10 mouse cellular contexts compared by ENCODE assay signal in genomic region chr1:153501644-153502321, GRCm38 (mm10). TPM values are rescaled to one million over a fixed set of nuclear protein-coding genes. Genes with fewer than 3 reads are reported as not detected.
DNase-seq lines count a peak whose midpoint lies in the region; ATAC-seq and TF ChIP-seq lines count a peak whose summit lies in the region.
"Had no signal": no experiment of that assay in that cellular context is flagged by ENCODE, and none has a peak within 500 bp of the region (broad histone marks: within the 10 kb centered on the region; RNA-seq: fewer than 3 reads in every experiment).

No protein-coding gene starts in this region.

- no peaks in the 10 kb centered on the region for H3K36me3 ChIP-seq in liver, embryonic 14.5 days (replicated peaks; ENCODE audit: control insufficient read depth, insufficient read depth, low read depth)
- H3K36me3 ChIP-seq in liver, embryonic 12.5 days, result no peaks in the 10 kb centered on the region

- H3K27me3 ChIP-seq in liver, embryonic 14.5 days (ENCODE audit: control insufficient read depth, insufficient read depth, low read length), result no peaks in the 10 kb centered on the region
- no peaks in the 10 kb centered on the region for H3K27me3 ChIP-seq in liver, embryonic 12.5 days (replicated peaks)
- H3K27me3 ChIP-seq: heart, embryonic 13.5 days had no signal

- no peak overlapping the region for H3K27ac ChIP-seq in liver, embryonic 14.5 days
- H3K27ac ChIP-seq in liver, embryonic 12.5 days, result no peak overlapping the region
- H3K27ac ChIP-seq in bone marrow, adult 2 months (ENCODE audit: control insufficient read depth, insufficient read depth, low read depth, low read length, poor library complexity), result peak overlapping the region; percentile 42; the same call in 1 of the 2 replicates
- H3K27ac ChIP-seq: heart, embryonic 13.5 days had no signal

- peak; percentile 35; the same call in 1 of the 2 replicates for ATAC-seq in liver, embryonic 14.5 days (ENCODE audit: insufficient read depth)
- ATAC-seq in liver, embryonic 12.5 days, result no peak
- ATAC-seq in megakaryocyte progenitor cell, adult 5-6 weeks (replicated peaks; ENCODE audit: poor library complexity), result peak; percentile 50
- ATAC-seq in erythroblast, adult 5-6 weeks (replicated peaks; ENCODE audit: low FRiP score, poor library complexity, severe bottlenecking), result no peak
- ATAC-seq: midbrain, embryonic 16.5 days had no signal

- H3K9me3 ChIP-seq in liver, embryonic 14.5 days (ENCODE audit: control insufficient read depth, low read length), result no peaks in the 10 kb centered on the region
- H3K9me3 ChIP-seq in liver, embryonic 12.5 days (replicated peaks), result no peaks in the 10 kb centered on the region
- H3K9me3 ChIP-seq: heart, embryonic 13.5 days had no signal

- H3K9ac ChIP-seq in liver, embryonic 14.5 days (replicated peaks), result no peak overlapping the region
- H3K9ac ChIP-seq in liver, embryonic 12.5 days, result no peak overlapping the region
- H3K9ac ChIP-seq: heart, embryonic 13.5 days had no signal

- no peak for TF ChIP-seq EP300 in liver, embryonic 14.5 days (IDR thresholded peaks at IDR 0.05; ENCODE audit: low read depth)

- WGBS in liver, embryonic 14.5 days (ENCODE audit: insufficient replicate concordance), result 30% methylated on average over 5 of the region's 5 CpGs
- 44% methylated on average over 5 of the region's 5 CpGs for WGBS in liver, embryonic 12.5 days (ENCODE audit: insufficient replicate concordance)
- WGBS in bone marrow, adult 2 months, result 44% methylated on average over 5 of the region's 5 CpGs

- no peak overlapping the region for H3K4me2 ChIP-seq in liver, embryonic 14.5 days (ENCODE audit: low read depth)
- no peak overlapping the region for H3K4me2 ChIP-seq in liver, embryonic 12.5 days
- H3K4me2 ChIP-seq: heart, embryonic 13.5 days had no signal

- no peak for TF ChIP-seq POLR2A in bone marrow, adult 2 months (IDR thresholded peaks at IDR 0.05; ENCODE audit: borderline replicate concordance, control insufficient read depth, low read depth, low read length)

- no peak for DNase-seq in liver, embryonic 14.5 days (ENCODE audit: low read depth in 3 of 3, low spot score in 3 of 3)
- peak; percentile 57 for DNase-seq in kidney, adult 18-20 months
- no peak for DNase-seq in right cerebral cortex, postnatal 4 days
- DNase-seq in right cerebral cortex, postnatal 36 days (ENCODE audit: low spot score in 2 of 2), result no peak

- TF ChIP-seq CTCF in liver, embryonic 14.5 days (IDR thresholded peaks at IDR 0.05; ENCODE audit: low read depth), result 0 out of 2 replicates have a peak, but pooled peaks have one; percentile 17
- TF ChIP-seq CTCF in bone marrow, adult 2 months (IDR thresholded peaks at IDR 0.05; ENCODE audit: control insufficient read depth, insufficient read depth, low read length), result no peak

- 0 out of 4 replicates have a peak, but pooled peaks cover 0 to 2% of the 10 kb centered on the region in 2 experiments for H3K4me1 ChIP-seq in liver, embryonic 14.5 days (replicated peaks; ENCODE audit: control insufficient read depth in 2 of 2, insufficient read depth in 2 of 2, low read length in 1 of 2)
- H3K4me1 ChIP-seq in liver, embryonic 12.5 days, result no peaks in the 10 kb centered on the region
- no peaks in the 10 kb centered on the region for H3K4me1 ChIP-seq in bone marrow, adult 2 months (ENCODE audit: control insufficient read depth, insufficient read depth, low read length)
- H3K4me1 ChIP-seq: heart, embryonic 13.5 days had no signal

- H3K4me3 ChIP-seq in liver, embryonic 14.5 days (ENCODE audit: insufficient read depth in 1 of 2, low read depth in 2 of 2, low read length in 2 of 2), result no peak overlapping the region
- H3K4me3 ChIP-seq in liver, embryonic 12.5 days, result no peak overlapping the region
- H3K4me3 ChIP-seq in bone marrow, adult 2 months (replicated peaks; ENCODE audit: control insufficient read depth, low read depth, low read length), result no peak overlapping the region
- H3K4me3 ChIP-seq: heart, embryonic 13.5 days had no signal

RNA-seq across cellular contexts. Expression of gene Dhx9, which starts 14.3 kb away (rescaled TPM):
- 33.9 and 52.5 TPM in 2 replicates for polyA plus RNA-seq in liver, embryonic 14.5 days (2012; rRNA removed)
- polyA plus RNA-seq in liver, embryonic 14.5 days (2014; fragmentation: Nextera tagmentation; extraction: Ambion mirVana), result 8.1 and 9.8 TPM in 2 replicates
- 20.5 and 21.4 TPM in 2 replicates for polyA plus RNA-seq in liver, embryonic 12.5 days (2016; fragmentation: Nextera tagmentation; extraction: Ambion mirVana)
- 62.9 and 88.7 TPM in 2 replicates for polyA plus RNA-seq in bone marrow, adult 2 months (2011; ENCODE audit: insufficient read depth, insufficient read length, low replicate concordance, missing spikeins)
- total RNA-seq in megakaryocyte progenitor cell, adult 5-6 weeks (2015), result 177 and 201 TPM in 2 replicates
- 114 and 158 TPM in 2 replicates for total RNA-seq in megakaryocyte progenitor cell, adult 5-6 weeks (2017)
- total RNA-seq in erythroblast, adult 5-6 weeks (2015; ENCODE audit: low replicate concordance), result 64.4 and 92.8 TPM in 2 replicates
- total RNA-seq in erythroblast, adult 5-6 weeks (2017; ENCODE audit: low replicate concordance), result 73.6 and 93.5 TPM in 2 replicates

RNA-seq across cellular contexts. Expression of gene Npl, which starts 48.1 kb away (rescaled TPM):
- polyA plus RNA-seq in liver, embryonic 14.5 days (2012; rRNA removed), result 2.2 and 3.1 TPM in 2 replicates
- 7.3 and 8.4 TPM in 2 replicates for polyA plus RNA-seq in liver, embryonic 14.5 days (2014; fragmentation: Nextera tagmentation; extraction: Ambion mirVana)
- 8.6 and 9.5 TPM in 2 replicates for polyA plus RNA-seq in liver, embryonic 12.5 days (2016; fragmentation: Nextera tagmentation; extraction: Ambion mirVana)
- 2.0 and 3.6 TPM in 2 replicates for polyA plus RNA-seq in bone marrow, adult 2 months (2011; ENCODE audit: insufficient read depth, insufficient read length, low replicate concordance, missing spikeins)
- 27.6 and 28.0 TPM in 2 replicates for total RNA-seq in megakaryocyte progenitor cell, adult 5-6 weeks (2015)
- 14.2 and 15.2 TPM in 2 replicates for total RNA-seq in megakaryocyte progenitor cell, adult 5-6 weeks (2017)
- total RNA-seq in erythroblast, adult 5-6 weeks (2015; ENCODE audit: low replicate concordance), result 4.8 and 6.1 TPM in 2 replicates
- 1.2 and 1.8 TPM in 2 replicates for total RNA-seq in erythroblast, adult 5-6 weeks (2017; ENCODE audit: low replicate concordance)

Comparison
In these comparisons a context has a peak if more than half of its experiments do, and no peak if none do; other contexts are left out.
1. ATAC-seq: peak in liver, embryonic 14.5 days (single experiment) and megakaryocyte progenitor cell, adult 5-6 weeks (single experiment); none in liver, embryonic 12.5 days (single experiment) and erythroblast, adult 5-6 weeks (single experiment).